Mouse (Mus musculus): ENCODE results near the gene Actl7b. TPM values are rescaled to one million over a fixed set of nuclear protein-coding genes. Genes with fewer than 3 reads are reported as not detected.

The Actl7b gene
- polyA plus RNA-seq (2011; ENCODE audit: insufficient read length, low read depth, missing spikeins): not detected in 2 replicates

DNA sequence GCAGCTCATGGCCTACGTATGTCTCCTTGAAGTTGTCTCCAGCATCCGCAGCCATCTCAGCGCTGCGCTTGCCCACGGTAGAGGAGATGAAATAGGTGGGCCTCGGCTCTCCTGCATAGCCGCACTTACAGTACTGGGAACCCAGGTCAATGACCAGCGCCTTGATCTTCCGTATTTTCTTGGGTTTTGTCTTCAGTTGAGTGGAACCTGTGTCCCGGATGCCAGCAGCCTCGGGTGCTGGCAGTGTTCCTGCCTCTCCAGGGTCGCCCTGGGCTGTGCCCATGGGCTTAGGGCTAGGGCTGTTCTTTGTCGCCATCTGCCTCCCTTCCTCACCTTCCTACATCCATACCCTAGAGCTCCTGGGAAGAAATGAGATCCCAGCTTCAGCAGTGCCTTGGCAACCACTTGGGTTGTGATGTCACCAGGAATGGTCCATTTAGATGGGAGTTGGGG is at the start of gene Actl7b:
Gene Actl7b (minus strand): TSS at position 403 of the 453 bp plus-strand sequence.
- TF ChIP-seq CTCF (IDR thresholded peaks at IDR 0.05; ENCODE audit: borderline replicate concordance, insufficient read depth, low read length) (no peak), POLR2A (IDR thresholded peaks at IDR 0.05; ENCODE audit: low read depth, low read length) (no peak)

DNA sequence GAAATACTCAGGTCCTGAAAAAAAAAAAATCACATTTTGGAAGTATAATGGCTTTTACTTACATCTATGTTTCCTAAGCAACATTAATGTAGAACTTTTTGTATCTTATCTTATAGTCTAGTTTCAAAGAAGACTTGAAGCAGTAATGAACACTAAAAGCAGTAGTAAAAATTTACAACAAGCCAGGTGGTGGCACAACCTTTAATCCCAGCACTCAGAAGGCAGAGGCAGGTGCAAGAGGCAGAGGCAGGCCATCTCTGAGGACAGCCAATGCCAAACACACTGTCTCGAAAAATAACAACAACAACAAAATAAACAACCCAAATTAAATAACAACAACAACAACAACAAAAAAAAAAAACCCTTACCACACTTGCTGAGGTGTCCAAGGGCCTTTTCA is 29.8 kb upstream of the Actl7b start:
- no peak overlapping the region for H3K4me3 ChIP-seq (ENCODE audit: insufficient read depth, low read length)
- H3K27ac ChIP-seq (ENCODE audit: insufficient read depth, low read length): no peak overlapping the region
- TF ChIP-seq CTCF (IDR thresholded peaks at IDR 0.05; ENCODE audit: borderline replicate concordance, insufficient read depth, low read length): no peak
- TF ChIP-seq POLR2A (IDR thresholded peaks at IDR 0.05; ENCODE audit: low read depth, low read length): no peak
- H3K4me1 ChIP-seq (ENCODE audit: control insufficient read depth, insufficient read depth, low read length): no peaks in the 10 kb centered on the region

More for the DNA sequence above, at the start of gene Actl7b:
- no peaks in the 10 kb centered on the region for H3K4me1 ChIP-seq (ENCODE audit: control insufficient read depth, insufficient read depth, low read length)
- H3K4me3 ChIP-seq (ENCODE audit: insufficient read depth, low read length): no peak within 1 kb of the TSS
- no peak within 1 kb of the TSS for H3K27ac ChIP-seq (ENCODE audit: insufficient read depth, low read length)

DNA sequence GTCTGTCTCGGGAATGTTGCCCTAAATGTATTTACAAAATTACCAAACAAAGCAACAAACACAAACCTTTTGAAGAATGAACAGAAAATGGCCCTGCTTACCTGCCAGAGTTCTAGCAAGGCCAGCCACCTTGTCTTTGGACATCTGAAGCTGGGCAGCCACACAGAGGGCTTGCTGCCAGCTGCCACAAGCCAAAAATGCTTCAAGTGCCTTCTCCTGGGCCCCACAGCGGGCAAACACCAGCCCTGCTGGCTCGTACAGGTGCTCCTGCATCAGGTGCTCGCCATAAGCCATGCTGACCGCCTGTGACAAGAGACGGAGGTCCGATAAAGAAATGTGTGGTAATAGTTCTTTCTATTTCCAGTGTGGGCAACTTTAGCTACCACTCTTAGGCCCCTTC is 27.7 kb upstream of the Actl7b start:
- Histone ChIP-seq H3K27ac (ENCODE audit: insufficient read depth, low read length) (no peak overlapping the region), H3K4me3 (ENCODE audit: insufficient read depth, low read length) (no peak overlapping the region), H3K4me1 (ENCODE audit: control insufficient read depth, insufficient read depth, low read length) (no peaks in the 10 kb centered on the region)
- no peak for TF ChIP-seq CTCF (IDR thresholded peaks at IDR 0.05; ENCODE audit: borderline replicate concordance, insufficient read depth, low read length)
- no peak for TF ChIP-seq POLR2A (IDR thresholded peaks at IDR 0.05; ENCODE audit: low read depth, low read length)

GRCm38 (mm10) chr4:56767861-56768284 is 26.6 kb upstream of the Actl7b start:
- TF ChIP-seq CTCF (IDR thresholded peaks at IDR 0.05; ENCODE audit: borderline replicate concordance, insufficient read depth, low read length) (no peak), POLR2A (IDR thresholded peaks at IDR 0.05; ENCODE audit: low read depth, low read length) (no peak)
- Histone ChIP-seq H3K4me3 (ENCODE audit: insufficient read depth, low read length) (no peak overlapping the region), H3K4me1 (ENCODE audit: control insufficient read depth, insufficient read depth, low read length) (no peaks in the 10 kb centered on the region), H3K27ac (ENCODE audit: insufficient read depth, low read length) (no peak overlapping the region)

GRCm38 (mm10) chr4:56757693-56758092 is 16.4 kb upstream of the Actl7b start:
- H3K4me1 ChIP-seq (ENCODE audit: control insufficient read depth, insufficient read depth, low read length): no peaks in the 10 kb centered on the region
- H3K4me3 ChIP-seq (ENCODE audit: insufficient read depth, low read length): no peak overlapping the region
- no peak for TF ChIP-seq CTCF (IDR thresholded peaks at IDR 0.05; ENCODE audit: borderline replicate concordance, insufficient read depth, low read length)
- TF ChIP-seq POLR2A (IDR thresholded peaks at IDR 0.05; ENCODE audit: low read depth, low read length): no peak
- no peak overlapping the region for H3K27ac ChIP-seq (ENCODE audit: insufficient read depth, low read length)

GRCm38 (mm10) chr4:56756966-56757600 is 15.8 kb upstream of the Actl7b start:
- TF ChIP-seq POLR2A (IDR thresholded peaks at IDR 0.05; ENCODE audit: low read depth, low read length) (no peak), CTCF (IDR thresholded peaks at IDR 0.05; ENCODE audit: borderline replicate concordance, insufficient read depth, low read length) (no peak)
- no peak overlapping the region for H3K27ac ChIP-seq (ENCODE audit: insufficient read depth, low read length)
- no peaks in the 10 kb centered on the region for H3K4me1 ChIP-seq (ENCODE audit: control insufficient read depth, insufficient read depth, low read length)
- H3K4me3 ChIP-seq (ENCODE audit: insufficient read depth, low read length): no peak overlapping the region

GRCm38 (mm10) chr4:56756021-56756420 is 14.8 kb upstream of the Actl7b start:
- H3K4me1 ChIP-seq (ENCODE audit: control insufficient read depth, insufficient read depth, low read length): no peaks in the 10 kb centered on the region
- no peak overlapping the region for H3K4me3 ChIP-seq (ENCODE audit: insufficient read depth, low read length)
- H3K27ac ChIP-seq (ENCODE audit: insufficient read depth, low read length): no peak overlapping the region
- TF ChIP-seq CTCF (IDR thresholded peaks at IDR 0.05; ENCODE audit: borderline replicate concordance, insufficient read depth, low read length) (no peak), POLR2A (IDR thresholded peaks at IDR 0.05; ENCODE audit: low read depth, low read length) (no peak)

- Histone ChIP-seq H3K4me1 (ENCODE audit: control insufficient read depth, insufficient read depth, low read length) (no peaks in the 10 kb centered on the region), H3K27ac (ENCODE audit: insufficient read depth, low read length) (no peak overlapping the region), H3K4me3 (ENCODE audit: insufficient read depth, low read length) (no peak overlapping the region)
- TF ChIP-seq CTCF (IDR thresholded peaks at IDR 0.05; ENCODE audit: borderline replicate concordance, insufficient read depth, low read length): no peak
- TF ChIP-seq POLR2A (IDR thresholded peaks at IDR 0.05; ENCODE audit: low read depth, low read length): no peak
Observed at GRCm38 (mm10) chr4:56747456-56747855, 6.2 kb upstream of the Actl7b start.

- H3K4me3 ChIP-seq (ENCODE audit: insufficient read depth, low read length): no peak overlapping the region
- H3K27ac ChIP-seq (ENCODE audit: insufficient read depth, low read length): no peak overlapping the region
- no peak for TF ChIP-seq POLR2A (IDR thresholded peaks at IDR 0.05; ENCODE audit: low read depth, low read length)
- no peak for TF ChIP-seq CTCF (IDR thresholded peaks at IDR 0.05; ENCODE audit: borderline replicate concordance, insufficient read depth, low read length)
- H3K4me1 ChIP-seq (ENCODE audit: control insufficient read depth, insufficient read depth, low read length): no peaks in the 10 kb centered on the region
Observed at GRCm38 (mm10) chr4:56746345-56746744, 5.1 kb upstream of the Actl7b start.

DNA sequence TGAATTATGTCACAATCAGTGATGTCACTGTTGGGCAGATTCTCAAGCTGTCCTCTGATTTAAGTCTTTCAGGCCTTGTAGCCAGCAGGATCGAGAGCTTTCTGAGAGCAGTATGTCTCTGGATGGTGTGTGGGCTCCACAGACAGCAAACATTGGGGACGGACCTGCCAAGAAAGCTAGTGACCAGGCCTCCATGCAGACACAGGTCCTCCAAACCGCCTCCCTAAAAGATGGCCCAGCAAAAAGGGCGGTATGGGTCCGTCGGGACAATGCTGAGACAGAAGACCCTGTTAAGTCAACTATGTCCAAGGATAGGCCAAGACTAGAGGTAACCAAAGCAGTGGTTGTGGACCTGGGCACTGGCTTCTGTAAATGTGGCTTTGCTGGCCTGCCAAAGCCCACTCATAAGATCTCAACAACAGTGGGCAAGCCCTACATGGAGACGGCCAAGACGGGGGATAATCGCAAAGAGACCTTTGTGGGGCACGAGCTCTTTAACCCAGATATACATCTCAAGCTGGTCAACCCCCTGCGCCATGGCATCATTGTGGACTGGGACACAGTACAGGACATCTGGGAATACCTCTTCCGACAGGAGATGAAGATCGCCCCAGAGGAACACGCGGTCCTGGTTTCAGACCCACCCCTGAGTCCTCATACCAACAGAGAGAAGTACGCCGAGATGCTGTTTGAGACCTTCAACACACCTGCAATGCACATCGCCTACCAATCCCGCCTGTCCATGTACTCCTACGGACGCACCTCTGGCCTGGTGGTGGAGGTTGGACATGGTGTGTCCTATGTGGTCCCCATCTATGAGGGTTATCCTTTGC is 2.3 kb upstream of the Actl7b start, which contains the start of gene Actl7a:
Gene Actl7a (plus strand): TSS at position 51 of the 833 bp plus-strand sequence.
- Histone ChIP-seq H3K4me1 (ENCODE audit: control insufficient read depth, insufficient read depth, low read length) (no peaks in the 10 kb centered on the region), H3K4me3 (ENCODE audit: insufficient read depth, low read length) (no peak within 1 kb of the TSS), H3K27ac (ENCODE audit: insufficient read depth, low read length) (no peak within 1 kb of the TSS)
- no peak for TF ChIP-seq CTCF (IDR thresholded peaks at IDR 0.05; ENCODE audit: borderline replicate concordance, insufficient read depth, low read length)
- no peak for TF ChIP-seq POLR2A (IDR thresholded peaks at IDR 0.05; ENCODE audit: low read depth, low read length)
